Mouse (Mus musculus) heart, adult 2 months (tissue): Measurements from ENCODE around the gene Osbpl2. TPM values are rescaled to one million over a fixed set of nuclear protein-coding genes. Genes with fewer than 3 reads are reported as not detected.

ENCODE experiments used
- DNase-seq, 2 experiments: peaks; one replicate each; pipeline ENCODE4 v3.0.0; 2021
- H3K27ac ChIP-seq: fragments of 200-600 bp; 2 replicates; pipeline ENCODE4 v1.8.1; 2022
- H3K27me3 ChIP-seq: fragments of 200-500 bp; 2 replicates; pipeline ENCODE4 v1.6.1; 2012; ENCODE audit warnings: mild to moderate bottlenecking, low read length, inconsistent platforms, mixed read lengths; ENCODE audit not compliant: control insufficient read depth, insufficient read depth
- H3K36me3 ChIP-seq: fragments of 200-500 bp; 2 replicates; pipeline ENCODE4 v1.6.1; 2012; ENCODE audit warnings: low read length, inconsistent platforms; ENCODE audit not compliant: control insufficient read depth, insufficient read depth
- H3K4me1 ChIP-seq: fragments of 200-500 bp; 2 replicates; pipeline ENCODE4 v1.6.1; 2011; ENCODE audit warnings: low read length; ENCODE audit not compliant: control insufficient read depth, insufficient read depth
- H3K4me3 ChIP-seq: fragments of 200-600 bp; 2 replicates; pipeline ENCODE4 v1.8.1; 2022
- H3K79me2 ChIP-seq: fragments of 200-500 bp; replicated peaks from 2 replicates; pipeline ENCODE4 v1.6.1; 2012; ENCODE audit warnings: mild to moderate bottlenecking, inconsistent platforms, low read length, moderate library complexity, mixed read lengths; ENCODE audit not compliant: control insufficient read depth, insufficient read depth
- H3K9ac ChIP-seq: fragments of 200-500 bp; 2 replicates; pipeline ENCODE4 v1.6.1; 2012; ENCODE audit warnings: low read depth, mild to moderate bottlenecking, control low read depth, inconsistent platforms, low read length, mixed read lengths
- CTCF ChIP-seq: fragments of 200-600 bp; IDR thresholded peaks from 2 replicates; pipeline ENCODE4 v1.8.1; 2022; ENCODE audit warnings: antibody characterized with exemption, mild to moderate bottlenecking, moderate library complexity
- EP300 ChIP-seq: fragments of 200-500 bp; IDR thresholded peaks from 2 replicates; pipeline ENCODE4 v1.6.1; 2011; ENCODE audit warnings: low read depth, low read length, control low read depth; ENCODE audit not compliant: insufficient read depth
- POLR2A ChIP-seq: fragments of 200-500 bp; IDR thresholded peaks from 2 replicates; pipeline ENCODE4 v1.6.1; 2011; ENCODE audit warnings: mild to moderate bottlenecking, low read depth, low read length, control low read depth; ENCODE audit not compliant: insufficient read depth
- WGBS: fragments of 180-500 bp; shearing (Covaris S2); methylation state at CpG from one replicate; pipeline ENCODE4 v1.1.7; 2018; 5-methylcytosine and 5-hydroxymethylcytosine counted together
- intact Hi-C: fragments of 180-260 bp; cut with DNase I; formaldehyde crosslinking; loops from one replicate; pipeline ENCODE4 v1.15.1; 2025
- polyA plus RNA-seq: library from polyadenylated mRNA; depleted of rRNA; stranded (reverse); fragments of >200 nt; gene quantifications from 2 replicates; pipeline ENCODE4 v1.2.3, GENCODE M21; 2012
- total RNA-seq, 2 experiments: library from RNA; stranded (reverse); gene quantifications; 2 replicates each; pipeline ENCODE4 v1.2.3; 2021

The Osbpl2 gene
- total and polyA plus RNA-seq, 3 experiments = 27.6 to 36.4 (median 31.8) TPM

- no peaks in the 10 kb centered on the region for H3K79me2 ChIP-seq
- 69% methylated on average over 8 of the region's 12 CpGs for whole genome bisulfite sequencing
- H3K4me3 ChIP-seq = no peak overlapping the region
- H3K4me1 ChIP-seq = no peaks in the 10 kb centered on the region
- no peak for TF ChIP-seq CTCF
- TF ChIP-seq POLR2A = no peak
- no peak for TF ChIP-seq EP300
- H3K9ac ChIP-seq = no peak overlapping the region
- H3K27me3 ChIP-seq = no peaks in the 10 kb centered on the region
- H3K27ac ChIP-seq = no peak overlapping the region
- DNase-seq = no peak
- H3K36me3 ChIP-seq = no peaks in the 10 kb centered on the region
- intact Hi-C loops = no loop called here
Measured at GRCm38 (mm10) chr2:180196610-180197322, 77.7 kb downstream of the Osbpl2 start.

GRCm38 (mm10) chr2:180197323-180198037, 78.4 kb downstream of the Osbpl2 start:
- DNase-seq = no peak
- no peak overlapping the region for H3K9ac ChIP-seq
- intact Hi-C loops = no loop called here
- H3K4me1 ChIP-seq = no peaks in the 10 kb centered on the region
- no peaks in the 10 kb centered on the region for H3K36me3 ChIP-seq
- H3K4me3 ChIP-seq = no peak overlapping the region
- no peaks in the 10 kb centered on the region for H3K79me2 ChIP-seq
- TF ChIP-seq POLR2A (no peak), CTCF (no peak), EP300 (no peak)
- 85% methylated on average over 10 of the region's 10 CpGs for WGBS
- H3K27me3 ChIP-seq = no peaks in the 10 kb centered on the region
- no peak overlapping the region for H3K27ac ChIP-seq

GRCm38 (mm10) chr2:180198782-180199181, 79.7 kb downstream of the Osbpl2 start:
- H3K27ac ChIP-seq = no peak overlapping the region
- 90% methylated on average over 10 of the region's 10 CpGs for WGBS
- intact Hi-C loops = no loop called here
- no peak overlapping the region for H3K4me3 ChIP-seq
- no peak for TF ChIP-seq CTCF
- no peaks in the 10 kb centered on the region for H3K4me1 ChIP-seq
- no peaks in the 10 kb centered on the region for H3K36me3 ChIP-seq
- H3K27me3 ChIP-seq = no peaks in the 10 kb centered on the region
- no peak for DNase-seq
- no peak overlapping the region for H3K9ac ChIP-seq
- no peaks in the 10 kb centered on the region for H3K79me2 ChIP-seq

- TF ChIP-seq CTCF = no peak
- TF ChIP-seq EP300 = no peak
- TF ChIP-seq POLR2A = no peak
- peaks cover 1% of the 10 kb centered on the region; the same call in 1 of the 2 replicates for H3K4me1 ChIP-seq
- intact Hi-C loops = loop anchor here (10.0 kb wide), 1 partner anchor 144 kb away; no protein-coding TSS in a partner anchor
- no peak overlapping the region for H3K9ac ChIP-seq
- no peaks in the 10 kb centered on the region for H3K36me3 ChIP-seq
- DNase-seq = no peak
- 79% methylated on average over 11 of the region's 11 CpGs for WGBS
- H3K27ac ChIP-seq = no peak overlapping the region
- H3K79me2 ChIP-seq = no peaks in the 10 kb centered on the region
- H3K4me3 ChIP-seq = no peak overlapping the region
- H3K27me3 ChIP-seq = no peaks in the 10 kb centered on the region
Measured at GRCm38 (mm10) chr2:180200681-180201080, 81.6 kb downstream of the Osbpl2 start.

GRCm38 (mm10) chr2:180201303-180201702, 82.2 kb downstream of the Osbpl2 start:
- Histone ChIP-seq H3K4me1 (peaks cover 3% of the 10 kb centered on the region), H3K27me3 (no peaks in the 10 kb centered on the region), H3K27ac (no peak overlapping the region), H3K9ac (no peak overlapping the region), H3K4me3 (no peak overlapping the region), H3K36me3 (no peaks in the 10 kb centered on the region), H3K79me2 (no peaks in the 10 kb centered on the region)
- TF ChIP-seq POLR2A = no peak
- no peak for TF ChIP-seq CTCF
- no peak for TF ChIP-seq EP300
- no peak for DNase-seq
- WGBS = 79% methylated on average over 9 of the region's 9 CpGs
- intact Hi-C loops = loop anchor here (10.0 kb wide), 1 partner anchor 143 kb away; no protein-coding TSS in a partner anchor

GRCm38 (mm10) chr2:180202263-180202662, 83.2 kb downstream of the Osbpl2 start:
- no peak for TF ChIP-seq CTCF
- H3K27ac ChIP-seq = no peak overlapping the region
- H3K9ac ChIP-seq = no peak overlapping the region
- H3K27me3 ChIP-seq = no peaks in the 10 kb centered on the region
- H3K4me1 ChIP-seq = peaks cover 5% of the 10 kb centered on the region
- H3K4me3 ChIP-seq = no peak overlapping the region
- intact Hi-C loops = loop anchor here (10.0 kb wide), 1 partner anchor 143 kb away; no protein-coding TSS in a partner anchor
- H3K36me3 ChIP-seq = no peaks in the 10 kb centered on the region
- WGBS = 94% methylated on average over 14 of the region's 14 CpGs
- no peaks in the 10 kb centered on the region for H3K79me2 ChIP-seq
- no peak for DNase-seq
